Mouse (Mus musculus): ENCODE results near the gene Ppp2r5e.

GRCm38 (mm10) chr12:75482015-75482414, 114.0 kb downstream of the Ppp2r5e start:
- no peak for TF ChIP-seq GATA1 (IDR thresholded peaks at IDR 0.05; ENCODE audit: borderline replicate concordance, low read length)
- TF ChIP-seq FLI1 (IDR thresholded peaks at IDR 0.05; ENCODE audit: low read length) = no peak
